Mouse (Mus musculus) kidney, adult 2 months (tissue): ENCODE results near the gene Zfp592. TPM values are rescaled to one million over a fixed set of nuclear protein-coding genes. Genes with fewer than 3 reads are reported as not detected.

ENCODE experiments used
- DNase-seq: peaks from one replicate; pipeline ENCODE4 v3.0.0; 2021
- H3K27ac ChIP-seq: fragments of 200-500 bp; 2 replicates; pipeline ENCODE4 v1.5.1; 2012; ENCODE audit warnings: low read depth, low read length, control low read depth, inconsistent platforms; ENCODE audit not compliant: insufficient read depth
- H3K27me3 ChIP-seq: fragments of 200-500 bp; replicated peaks from 2 replicates; pipeline ENCODE4 v1.6.1; 2012; ENCODE audit warnings: mild to moderate bottlenecking, moderate library complexity, low read length, inconsistent platforms; ENCODE audit not compliant: control insufficient read depth, insufficient read depth
- H3K36me3 ChIP-seq: fragments of 200-500 bp; 2 replicates; pipeline ENCODE4 v1.6.1; 2012; ENCODE audit warnings: mild to moderate bottlenecking, moderate library complexity, low read length, inconsistent platforms; ENCODE audit not compliant: control insufficient read depth, insufficient read depth
- H3K4me1 ChIP-seq: fragments of 200-500 bp; 2 replicates; pipeline ENCODE4 v1.6.1; 2011; ENCODE audit warnings: low read length; ENCODE audit not compliant: control insufficient read depth, insufficient read depth
- H3K4me3 ChIP-seq: fragments of 200-500 bp; 2 replicates; pipeline ENCODE4 v1.5.1; 2011; ENCODE audit warnings: mild to moderate bottlenecking, low read depth, low read length, control low read depth; ENCODE audit not compliant: insufficient read depth
- CTCF ChIP-seq: fragments of 200-500 bp; conservative IDR thresholded peaks from 2 replicates; pipeline ENCODE4 v1.5.1; 2011; ENCODE audit warnings: low read depth, mild to moderate bottlenecking, control low read depth, low read length, moderate library complexity, mixed read lengths; ENCODE audit not compliant: insufficient read depth, insufficient read length
- POLR2A ChIP-seq: fragments of 200-500 bp; IDR thresholded peaks from one replicate; pipeline ENCODE4 v1.6.1; 2011; ENCODE audit warnings: low read depth, low read length, control low read depth
- WGBS: fragments of 180-500 bp; shearing (Covaris S2); methylation state at CpG from one replicate; pipeline ENCODE4 v1.1.7; 2018; 5-methylcytosine and 5-hydroxymethylcytosine counted together
- polyA plus RNA-seq: library from polyadenylated mRNA; depleted of rRNA; stranded (reverse); fragments of >200 nt; gene quantifications from 2 replicates; pipeline ENCODE4 v1.2.3, GENCODE M21; 2012; rRNA removed

Zfp592 gene
- polyA plus RNA-seq, 1 experiment = 16.9 TPM

DNA sequence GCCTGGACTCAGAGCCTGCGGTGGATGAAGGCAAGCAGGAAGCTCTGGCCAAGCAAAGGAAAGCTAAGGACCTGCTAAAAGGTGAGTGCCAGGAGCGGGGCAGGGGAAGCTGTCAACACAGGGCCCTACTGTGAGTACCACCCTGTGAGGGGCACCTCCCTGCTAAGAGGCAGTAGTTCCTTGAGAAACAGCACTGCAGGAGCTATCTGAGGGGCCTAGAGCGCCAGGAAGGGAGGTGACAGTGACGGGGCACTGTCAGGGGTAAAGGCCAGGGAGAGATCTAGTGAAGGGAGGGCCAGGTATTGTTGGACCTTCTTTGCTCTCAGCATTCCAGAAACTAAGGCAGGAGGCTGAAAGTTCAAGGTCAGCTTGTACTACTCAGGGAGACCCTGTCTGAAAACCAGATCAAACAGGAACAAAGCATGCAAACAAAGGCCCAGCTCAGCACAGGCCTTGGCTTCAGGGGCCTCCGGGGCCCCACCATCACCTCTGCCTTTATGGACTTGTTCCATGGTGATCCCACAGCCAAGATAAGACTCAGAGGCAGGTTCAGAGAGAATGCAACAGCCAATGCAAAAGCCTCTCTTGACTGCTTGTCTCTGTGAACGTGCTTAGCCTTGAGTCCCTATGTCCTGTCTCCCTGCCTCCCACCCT, 100.8 kb downstream of the Zfp592 start:
- H3K4me3 ChIP-seq = no peak overlapping the region
- WGBS = 87% methylated on average over 6 of the region's 6 CpGs
- no peaks in the 10 kb centered on the region for H3K27me3 ChIP-seq
- TF ChIP-seq CTCF = no peak
- no peak for TF ChIP-seq POLR2A
- no peak for DNase-seq
- H3K36me3 ChIP-seq = no peaks in the 10 kb centered on the region
- H3K27ac ChIP-seq = no peak overlapping the region
- H3K4me1 ChIP-seq = no peaks in the 10 kb centered on the region

Other genes with a start within 250 kb of the Zfp592 start
- 38.1 and 42.0 TPM in 2 replicates for gene Iqgap1, start 167.7 kb upstream of the Zfp592 start, polyA plus RNA-seq
- 5.2 and 5.4 TPM in 2 replicates for gene Zscan2, start 132.8 kb upstream of the Zfp592 start, polyA plus RNA-seq
- gene Wdr73, start 92.4 kb upstream of the Zfp592 start, polyA plus RNA-seq = 15.4 and 16.1 TPM in 2 replicates
- 4.6 and 5.0 TPM in 2 replicates for gene Nmb, start 88.6 kb upstream of the Zfp592 start, polyA plus RNA-seq
- gene Sec11a, start 45.9 kb upstream of the Zfp592 start, polyA plus RNA-seq = 64.0 and 93.1 TPM in 2 replicates
- gene Alpk3, start 63.9 kb downstream of the Zfp592 start, polyA plus RNA-seq = 0.04 and 0.88 TPM in 2 replicates
- 18.8 and 21.9 TPM in 2 replicates for gene Slc28a1, start 121.1 kb downstream of the Zfp592 start, polyA plus RNA-seq
- 31.6 and 31.8 TPM in 2 replicates for gene Pde8a, start 219.9 kb downstream of the Zfp592 start, polyA plus RNA-seq